Mouse (Mus musculus): Measurements from ENCODE around the gene Nmral1. TPM values are rescaled to one million over a fixed set of nuclear protein-coding genes. Genes with fewer than 3 reads are reported as not detected.
"Not testable (repeated sequence)": the region's sequence is repeated elsewhere in the genome, so short reads cannot be mapped to it uniquely, and the experiment has no call there.

Nmral1 gene
- polyA plus RNA-seq, 1 experiment = 4.0 TPM

DNA sequence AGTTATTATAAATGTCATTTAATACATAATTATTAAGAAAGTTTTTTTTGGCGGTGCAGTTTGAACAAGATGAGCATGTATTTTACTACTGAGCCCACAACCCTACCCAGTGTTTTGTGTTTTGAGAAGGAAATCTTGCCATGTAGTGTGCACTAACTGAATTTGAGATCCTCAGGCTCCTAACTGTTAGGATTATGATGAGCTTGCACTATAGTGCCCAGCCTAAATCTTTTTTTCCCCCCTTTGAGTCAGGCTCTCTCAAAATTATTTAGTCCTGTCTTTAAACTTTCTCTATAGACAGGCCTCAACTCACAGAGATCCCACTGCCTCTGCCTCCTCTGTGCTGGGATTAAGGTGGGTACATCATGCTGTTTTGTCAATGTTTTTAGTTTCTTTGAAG lies 8.4 kb upstream of the Nmral1 start:
- H3K4me1 ChIP-seq (ENCODE audit: control insufficient read depth, insufficient read depth, insufficient read length, low read length) = peaks cover 17% of the 10 kb centered on the region
- peak overlapping the region; percentile 65 for H3K27ac ChIP-seq (replicated peaks; ENCODE audit: low read depth, low read length)
- H3K4me3 ChIP-seq (ENCODE audit: insufficient read depth, low read depth, low read length) = peak overlapping the region; percentile 35

GRCm38 (mm10) chr16:4726528-4727128 lies 7.5 kb upstream of the Nmral1 start:
- H3K27ac ChIP-seq (replicated peaks; ENCODE audit: low read depth, low read length) = peak overlapping the region; percentile 84
- H3K4me1 ChIP-seq (ENCODE audit: control insufficient read depth, insufficient read depth, insufficient read length, low read length) = peaks cover 15% of the 10 kb centered on the region
- H3K4me3 ChIP-seq (ENCODE audit: insufficient read depth, low read depth, low read length) = peak overlapping the region; percentile 88

- Histone ChIP-seq H3K4me1 (ENCODE audit: control insufficient read depth, insufficient read depth, insufficient read length, low read length) (peaks cover 11% of the 10 kb centered on the region), H3K4me3 (ENCODE audit: insufficient read depth, low read depth, low read length) (peak within 1 kb of the TSS; percentile 88), H3K27ac (replicated peaks; ENCODE audit: low read depth, low read length) (peak within 1 kb of the TSS; percentile 84)
Measured at GRCm38 (mm10) chr16:4725780-4726527, 6.8 kb upstream of the Nmral1 start, which contains the start of gene Hmox2. Gene Hmox2, plus strand, starts transcription at chr16:4726361.

DNA sequence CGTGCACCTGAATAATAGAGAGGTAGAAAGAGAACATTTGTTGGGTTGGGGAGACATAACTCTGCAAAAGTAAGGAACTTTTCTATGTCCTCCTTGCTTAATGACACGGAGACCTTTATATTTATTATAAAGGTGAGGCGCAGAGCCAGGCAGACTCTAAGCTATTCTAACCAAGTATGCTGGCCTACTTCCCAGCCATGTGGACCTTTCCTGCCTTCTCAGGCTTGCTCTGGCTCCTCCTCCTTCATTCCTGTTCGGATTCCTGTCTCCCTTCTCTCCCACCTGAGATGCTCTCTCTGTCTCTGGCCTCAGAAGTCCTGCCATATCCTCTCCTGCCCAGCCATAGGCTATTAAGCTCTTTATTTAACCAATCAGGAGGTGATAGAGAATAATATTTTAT lies 6.1 kb upstream of the Nmral1 start:
- Histone ChIP-seq H3K4me1 (ENCODE audit: control insufficient read depth, insufficient read depth, insufficient read length, low read length) (peaks cover 11% of the 10 kb centered on the region), H3K4me3 (ENCODE audit: insufficient read depth, low read depth, low read length) (no peak overlapping the region), H3K27ac (replicated peaks; ENCODE audit: low read depth, low read length) (no peak overlapping the region)

DNA sequence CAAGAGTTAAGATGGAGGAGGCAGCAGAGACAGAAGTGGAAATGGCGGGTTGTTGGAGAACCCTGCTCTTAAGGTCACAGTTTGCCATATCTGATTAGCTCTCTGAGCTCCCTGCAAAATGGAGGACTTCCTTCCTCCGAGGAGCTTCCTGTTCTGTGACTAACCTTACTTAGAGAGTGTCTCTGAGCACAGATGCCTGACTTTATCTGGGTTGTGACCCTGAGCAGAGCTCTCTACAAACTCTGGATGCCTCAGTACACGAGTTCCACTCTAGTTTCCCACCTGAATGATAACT lies 3.7 kb upstream of the Nmral1 start:
- Histone ChIP-seq H3K4me1 (ENCODE audit: control insufficient read depth, insufficient read depth, insufficient read length, low read length) (peaks cover 8% of the 10 kb centered on the region), H3K27ac (replicated peaks; ENCODE audit: low read depth, low read length) (peak overlapping the region; percentile 67), H3K4me3 (ENCODE audit: insufficient read depth, low read depth, low read length) (no peak overlapping the region)

- H3K4me3 ChIP-seq (ENCODE audit: insufficient read depth, low read depth, low read length) = no peak overlapping the region; the same call in 1 of the 2 replicates
- peaks cover 6% of the 10 kb centered on the region for H3K4me1 ChIP-seq (ENCODE audit: control insufficient read depth, insufficient read depth, insufficient read length, low read length)
- H3K27ac ChIP-seq (replicated peaks; ENCODE audit: low read depth, low read length) = peak overlapping the region; percentile 67
Measured at GRCm38 (mm10) chr16:4722128-4722914, 3.2 kb upstream of the Nmral1 start.

DNA sequence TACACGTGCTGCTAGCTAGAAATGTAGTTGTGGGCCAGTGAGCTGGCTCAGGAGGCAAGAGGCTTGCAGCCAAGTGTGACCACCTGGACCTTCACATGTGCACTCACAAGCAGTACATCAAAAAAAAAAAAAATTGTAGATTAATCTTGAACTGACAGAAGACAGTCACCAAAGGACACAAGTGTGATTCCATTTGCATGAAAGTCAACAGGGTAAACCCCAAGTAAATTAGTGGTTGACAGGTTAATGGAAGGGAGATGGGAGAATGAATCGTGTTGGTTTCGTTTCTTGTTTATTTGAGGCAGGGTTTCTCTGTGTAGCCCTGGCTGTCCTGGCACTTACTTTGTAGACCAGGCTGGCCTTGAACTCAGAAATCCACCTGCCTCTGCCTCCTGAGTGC lies 1.3 kb downstream of the Nmral1 start:
- Histone ChIP-seq H3K4me1 (ENCODE audit: control insufficient read depth, insufficient read depth, insufficient read length, low read length) (peaks cover 10% of the 10 kb centered on the region), H3K4me3 (ENCODE audit: insufficient read depth, low read depth, low read length) (no peak overlapping the region; the same call in 1 of the 2 replicates), H3K27ac (replicated peaks; ENCODE audit: low read depth, low read length) (no peak overlapping the region)

DNA sequence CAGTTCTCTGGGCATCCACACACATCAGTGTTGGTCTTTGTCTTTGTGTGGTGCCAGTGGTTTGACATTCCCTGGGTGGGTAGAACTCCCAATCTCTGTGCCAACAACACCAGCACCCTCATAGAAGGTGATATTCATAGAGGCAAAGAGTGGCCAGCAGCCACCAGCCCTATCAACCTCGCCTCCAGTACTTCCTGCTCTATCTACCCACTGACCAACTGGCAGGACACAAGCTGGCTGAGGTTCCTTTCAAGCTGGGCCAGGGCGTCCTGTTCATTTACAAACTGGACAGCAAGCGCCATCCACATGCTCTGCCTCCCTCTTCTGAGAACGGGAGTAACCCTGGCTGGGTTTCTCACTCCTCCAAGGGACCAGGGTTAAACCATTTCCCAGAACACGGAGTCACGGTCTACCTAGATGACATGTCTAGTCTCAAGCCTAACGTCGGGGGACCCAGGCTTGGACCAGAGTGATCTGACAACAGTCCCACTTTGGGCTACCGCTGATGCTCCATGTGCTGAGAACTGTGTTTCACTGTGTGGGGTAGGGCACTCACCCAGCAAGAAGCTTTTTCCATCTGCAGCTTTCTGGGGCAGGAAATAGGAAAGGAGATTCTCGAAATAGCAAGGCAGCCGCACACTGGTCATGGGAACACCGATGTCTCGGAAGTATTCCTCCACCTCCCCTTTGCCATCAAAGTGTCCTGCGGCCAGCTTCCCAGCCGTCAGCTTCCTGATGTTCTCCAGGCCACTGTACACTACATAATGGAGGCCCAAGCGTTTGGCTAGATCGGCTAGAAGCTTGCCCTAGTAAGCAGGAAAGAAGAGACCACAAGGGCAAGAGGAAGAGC lies 5.1 kb downstream of the Nmral1 start:
- no peak overlapping the region for H3K4me3 ChIP-seq (ENCODE audit: insufficient read depth, low read depth, low read length)

GRCm38 (mm10) chr16:4711173-4711572 lies 8.0 kb downstream of the Nmral1 start:
- H3K4me1 ChIP-seq (ENCODE audit: control insufficient read depth, insufficient read depth, insufficient read length, low read length) = peaks cover 11% of the 10 kb centered on the region; the same call in 1 of the 2 replicates
- H3K27ac ChIP-seq (replicated peaks; ENCODE audit: low read depth, low read length) = no peak overlapping the region
- H3K4me3 ChIP-seq (ENCODE audit: insufficient read depth, low read depth, low read length) = no peak overlapping the region

More for the DNA sequence above, 5.1 kb downstream of the Nmral1 start:
- H3K27ac ChIP-seq (replicated peaks; ENCODE audit: low read depth, low read length) = peak overlapping the region; percentile 36
- H3K4me1 ChIP-seq (ENCODE audit: control insufficient read depth, insufficient read depth, insufficient read length, low read length) = peaks cover 5% of the 10 kb centered on the region; the same call in 1 of the 2 replicates

DNA sequence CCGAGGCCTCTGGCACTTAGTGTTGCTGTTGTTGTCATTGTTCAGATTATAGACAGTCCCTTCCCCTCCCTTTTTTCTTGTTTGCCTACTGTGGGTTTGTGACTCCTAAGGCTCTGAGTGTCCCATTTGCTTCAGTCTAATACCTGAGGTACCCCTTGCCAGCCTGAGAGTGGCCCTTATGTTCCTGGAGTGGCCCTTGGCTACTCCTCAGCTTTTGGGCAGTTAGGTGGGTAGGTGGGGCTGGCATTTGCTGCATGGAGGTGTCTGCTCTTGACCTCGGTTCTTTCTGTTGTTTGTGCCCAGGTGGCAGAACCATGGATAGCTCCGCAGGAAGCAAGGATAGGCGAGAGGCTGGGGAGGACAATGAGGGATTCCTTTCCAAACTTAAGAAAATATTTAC lies 13.6 kb downstream of the Nmral1 start:
- no peak overlapping the region for H3K27ac ChIP-seq (replicated peaks; ENCODE audit: low read depth, low read length)
- H3K4me1 ChIP-seq (ENCODE audit: control insufficient read depth, insufficient read depth, insufficient read length, low read length) = peaks cover 6% of the 10 kb centered on the region; the same call in 1 of the 2 replicates

DNA sequence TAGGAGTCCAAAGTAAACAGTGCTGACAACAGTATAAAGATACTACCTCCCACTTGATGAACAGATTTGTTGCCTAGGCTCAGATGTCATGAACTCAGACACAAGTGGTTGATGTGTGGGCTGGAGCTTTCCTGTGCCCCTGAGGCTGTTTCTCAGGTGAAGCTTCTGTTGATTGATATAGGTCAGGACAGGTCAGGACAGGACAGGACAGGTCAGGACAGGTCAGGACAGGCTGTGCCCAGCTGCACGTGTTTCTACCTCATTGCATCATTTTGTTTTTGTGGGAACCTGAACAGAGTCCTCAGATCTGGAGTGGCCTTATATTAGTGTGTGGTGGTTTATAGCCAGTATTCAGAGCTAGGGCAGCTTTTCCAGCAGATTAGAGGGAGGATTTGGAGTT lies 16.5 kb downstream of the Nmral1 start:
- H3K4me3 ChIP-seq (ENCODE audit: insufficient read depth, low read depth, low read length) = no peak overlapping the region
- peaks cover 5% of the 10 kb centered on the region; the same call in 1 of the 2 replicates for H3K4me1 ChIP-seq (ENCODE audit: control insufficient read depth, insufficient read depth, insufficient read length, low read length)
- H3K27ac ChIP-seq (replicated peaks; ENCODE audit: low read depth, low read length) = no peak overlapping the region

More for the DNA sequence above, 13.6 kb downstream of the Nmral1 start:
- H3K4me3 ChIP-seq (ENCODE audit: insufficient read depth, low read depth, low read length) = no peak overlapping the region

GRCm38 (mm10) chr16:4701211-4701610 lies 17.9 kb downstream of the Nmral1 start:
- Histone ChIP-seq H3K27ac (replicated peaks; ENCODE audit: low read depth, low read length) (no peak overlapping the region), H3K4me3 (ENCODE audit: insufficient read depth, low read depth, low read length) (no peak overlapping the region), H3K4me1 (ENCODE audit: control insufficient read depth, insufficient read depth, insufficient read length, low read length) (no peaks in the 10 kb centered on the region)

DNA sequence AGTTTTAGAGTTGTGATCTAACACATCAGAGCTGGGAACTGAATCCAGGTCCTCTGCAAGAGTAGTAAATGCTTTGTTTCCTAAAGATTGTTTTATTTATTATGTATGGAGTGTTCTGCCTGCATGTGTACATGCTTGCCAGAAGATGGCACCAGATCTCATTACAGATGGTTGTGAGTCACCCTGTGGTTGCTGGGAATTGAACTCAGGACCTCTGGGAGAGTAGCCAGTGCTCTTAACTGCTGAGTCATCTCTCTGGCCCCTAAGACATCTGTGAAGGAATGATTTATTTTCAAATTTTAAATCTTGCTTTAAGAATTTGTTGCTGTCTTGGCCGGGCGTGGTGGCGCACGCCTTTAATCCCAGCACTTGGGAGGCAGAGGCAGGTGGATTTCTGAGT lies 29.8 kb downstream of the Nmral1 start:
- H3K4me1 ChIP-seq (ENCODE audit: control insufficient read depth, insufficient read depth, insufficient read length, low read length) = not testable (repeated sequence)

GRCm38 (mm10) chr16:4684457-4684791 lies 34.7 kb downstream of the Nmral1 start:
- Histone ChIP-seq H3K4me3 (ENCODE audit: insufficient read depth, low read depth, low read length) (peak overlapping the region; percentile 69), H3K4me1 (ENCODE audit: control insufficient read depth, insufficient read depth, insufficient read length, low read length) (no peaks in the 10 kb centered on the region), H3K27ac (replicated peaks; ENCODE audit: low read depth, low read length) (peak overlapping the region; percentile 68)

More for the DNA sequence above, 29.8 kb downstream of the Nmral1 start:
- H3K4me3 ChIP-seq (ENCODE audit: insufficient read depth, low read depth, low read length); H3K27ac ChIP-seq (replicated peaks; ENCODE audit: low read depth, low read length): not testable (repeated sequence)

All from brown adipose tissue, adult 24 weeks (tissue).